Mouse (Mus musculus): ENCODE results near the gene Cct5.
A peak's percentile ranks its signal among the peaks of the same experiment; 100 is the strongest.

Cct5 gene

DNA sequence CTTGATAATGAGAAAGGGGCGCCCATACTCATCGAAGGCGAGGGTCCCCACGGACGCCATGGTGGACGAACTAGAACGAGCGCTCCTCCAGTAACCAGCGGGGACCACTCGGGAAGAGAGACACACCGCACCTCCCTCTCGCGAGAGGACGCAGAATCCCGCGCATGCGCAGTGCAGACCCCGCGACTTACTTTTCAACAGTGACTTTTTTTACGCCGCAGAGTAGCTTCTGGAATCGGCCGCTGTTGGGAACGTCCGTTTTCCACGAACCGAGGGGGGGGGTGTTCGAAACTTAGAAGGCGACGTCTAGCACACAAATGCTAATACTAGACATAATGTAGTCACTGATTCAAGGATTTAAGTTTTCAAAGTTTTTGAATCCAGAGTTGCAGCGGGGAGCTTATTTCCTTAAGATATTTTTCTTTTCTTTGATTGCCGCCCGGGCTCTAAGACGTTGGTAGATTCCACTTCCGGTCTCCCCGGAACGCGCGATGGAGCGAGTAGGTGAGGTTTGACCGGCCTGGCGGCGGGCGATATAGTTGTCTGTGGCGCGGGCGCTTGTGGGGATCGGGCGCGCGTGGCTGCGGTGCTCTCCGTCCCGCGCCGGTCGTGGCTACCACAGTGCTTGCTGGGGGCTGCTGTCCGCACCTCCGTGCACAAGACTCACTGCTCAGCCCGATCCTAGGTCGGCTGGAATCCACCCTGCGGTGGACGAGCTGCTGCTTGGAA, at the start of gene Cct5, which contains the start of gene Fam173b:
TSS of gene Cct5 (minus strand) at position 159 of the 729 bp plus-strand sequence.
TSS of gene Fam173b (plus strand) at position 207 of the 729 bp plus-strand sequence.
- peak; percentile 97 to 99 for DNase-seq (ENCODE audit: low spot score in 2 of 2)

DNA sequence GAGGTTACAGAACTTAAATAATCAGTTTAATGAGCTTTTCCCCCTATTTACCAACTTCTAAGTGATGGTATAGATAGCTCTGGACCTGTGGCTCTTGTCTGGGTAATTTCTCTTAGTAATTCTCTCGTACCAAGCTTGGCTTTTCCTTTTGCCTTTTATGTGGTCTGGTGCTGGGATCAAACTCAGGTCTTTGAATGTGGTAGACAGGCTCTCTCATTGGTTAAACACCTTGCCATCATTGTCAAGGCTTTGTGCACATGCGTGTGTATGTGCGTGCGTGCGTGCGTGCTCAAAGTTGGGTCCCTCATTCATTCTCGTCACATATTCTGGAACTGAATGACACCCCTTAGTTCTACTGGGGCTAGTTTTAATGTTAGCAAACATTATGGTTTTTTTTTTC, 49.2 kb upstream of the Cct5 start:
- DNase-seq (ENCODE audit: low spot score in 2 of 2), result no peak

DNA sequence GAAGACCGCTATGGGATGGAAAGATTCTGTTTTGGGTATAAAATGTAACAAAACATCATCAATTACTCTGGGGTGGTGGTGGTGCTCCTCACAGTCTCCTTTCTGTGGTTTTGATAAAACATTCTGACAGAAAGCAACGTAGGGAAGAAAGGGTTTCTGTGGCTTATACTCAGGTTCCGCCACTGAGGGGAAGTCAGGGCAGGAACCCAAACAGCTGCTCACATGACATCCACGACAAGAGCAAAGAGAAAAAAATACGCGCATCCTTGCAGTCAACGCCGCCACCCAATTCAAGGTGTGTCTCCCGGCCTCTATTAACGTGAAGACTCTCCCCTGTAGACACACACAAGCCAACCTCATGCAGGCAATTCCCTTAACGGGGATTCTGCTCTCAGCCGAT, 48.1 kb upstream of the Cct5 start:
- DNase-seq (ENCODE audit: low spot score in 2 of 2), result no peak

DNA sequence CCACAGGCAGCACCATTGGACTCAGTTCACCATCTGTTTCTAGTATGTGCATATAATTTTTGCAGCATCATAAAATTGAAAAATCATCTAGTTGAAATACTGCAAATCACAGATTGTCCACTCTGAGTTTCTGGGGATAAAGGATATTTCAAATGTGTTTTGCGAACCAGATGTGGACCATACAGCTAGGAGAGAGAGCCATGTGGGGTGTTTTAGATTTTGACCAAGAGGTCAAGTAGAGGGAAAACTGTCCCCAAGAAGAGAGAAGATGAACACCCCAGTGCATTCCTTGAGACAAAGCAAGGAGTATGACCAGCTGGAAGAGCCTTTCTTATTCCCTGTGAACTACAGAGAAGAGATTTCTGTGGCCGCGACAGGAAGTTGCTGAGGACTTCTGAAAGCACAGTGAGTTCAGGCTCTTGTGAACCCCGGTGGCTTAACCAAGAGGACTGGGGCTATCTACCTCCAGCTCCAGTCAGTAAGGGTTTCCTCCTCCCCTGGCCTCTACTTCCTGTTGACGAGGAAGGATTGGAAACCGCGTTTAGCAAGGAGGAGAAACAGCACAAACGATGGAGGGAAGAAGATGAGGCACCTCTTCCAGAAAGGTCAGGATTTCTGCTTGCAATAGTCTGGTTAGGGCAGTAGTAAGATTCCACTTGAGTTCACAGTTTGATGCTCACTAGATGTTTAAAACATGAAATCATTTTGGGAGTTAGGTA, 46.4 kb upstream of the Cct5 start:
- DNase-seq (ENCODE audit: low spot score in 2 of 2), result no peak

DNA sequence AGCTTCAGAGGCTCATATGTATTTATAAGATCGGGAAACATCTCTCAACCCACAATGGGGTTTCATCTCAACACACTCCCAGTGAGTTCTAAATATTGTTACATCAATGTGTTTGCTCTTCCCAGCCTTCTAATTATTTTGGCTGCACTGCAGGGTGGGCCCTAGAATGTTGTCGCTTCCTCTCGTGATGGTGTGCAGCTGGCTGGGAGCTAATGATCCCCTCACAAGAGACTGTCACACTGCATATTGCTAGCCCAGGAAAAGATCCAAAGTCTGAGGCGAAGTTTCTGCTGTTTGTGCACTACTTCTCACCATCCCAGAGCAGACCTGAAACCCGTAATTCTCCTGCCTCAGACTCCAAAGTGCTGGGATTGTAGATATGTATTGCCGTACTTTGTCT, 45.6 kb upstream of the Cct5 start:
- DNase-seq (ENCODE audit: low spot score in 2 of 2), result no peak

DNA sequence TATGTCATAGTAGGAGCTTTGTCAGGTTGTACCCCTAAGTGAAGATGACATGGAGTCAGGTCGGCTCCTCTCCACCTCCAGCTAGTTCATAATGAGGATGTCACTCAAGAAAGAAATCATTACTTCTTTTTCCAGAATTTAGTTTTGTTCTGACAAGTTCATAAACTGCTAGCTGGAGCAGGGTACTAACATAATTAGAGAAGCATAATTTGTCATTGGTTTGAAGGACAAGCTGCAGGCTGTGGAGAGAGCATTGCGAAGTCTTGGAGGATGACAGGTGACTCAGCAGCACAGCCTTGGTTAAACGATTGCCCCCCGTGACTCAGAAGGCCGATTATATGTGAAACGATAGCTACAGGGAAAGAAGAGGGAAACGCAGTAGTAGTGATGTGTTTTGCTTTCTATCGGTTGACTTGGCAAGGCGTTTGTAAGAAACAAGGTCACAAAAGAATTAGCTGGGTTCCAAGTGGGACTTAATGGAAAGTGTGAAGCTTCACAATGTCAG, 34.5 kb upstream of the Cct5 start:
- DNase-seq (ENCODE audit: low spot score in 2 of 2), result no peak

DNA sequence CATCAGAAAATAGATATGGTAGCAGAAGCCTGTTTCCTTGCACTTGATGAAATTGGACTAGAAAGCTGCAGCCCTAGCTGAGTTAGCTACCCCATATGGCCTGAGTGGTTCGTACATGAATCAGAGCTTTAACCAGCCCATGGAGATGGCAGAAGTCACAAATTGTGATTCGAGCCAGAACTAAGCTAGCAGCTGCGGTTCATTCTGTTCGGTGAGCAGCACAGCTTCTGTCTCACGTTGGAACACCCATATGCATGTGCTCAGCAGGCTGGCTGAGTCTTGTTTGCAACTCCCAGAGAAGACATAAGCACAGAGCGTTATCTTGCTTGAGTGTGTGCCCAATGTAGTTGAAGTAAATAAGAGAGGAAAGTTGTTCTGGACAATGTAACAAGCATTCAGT, 33.0 kb upstream of the Cct5 start:
- DNase-seq (ENCODE audit: low spot score in 2 of 2), result no peak

DNA sequence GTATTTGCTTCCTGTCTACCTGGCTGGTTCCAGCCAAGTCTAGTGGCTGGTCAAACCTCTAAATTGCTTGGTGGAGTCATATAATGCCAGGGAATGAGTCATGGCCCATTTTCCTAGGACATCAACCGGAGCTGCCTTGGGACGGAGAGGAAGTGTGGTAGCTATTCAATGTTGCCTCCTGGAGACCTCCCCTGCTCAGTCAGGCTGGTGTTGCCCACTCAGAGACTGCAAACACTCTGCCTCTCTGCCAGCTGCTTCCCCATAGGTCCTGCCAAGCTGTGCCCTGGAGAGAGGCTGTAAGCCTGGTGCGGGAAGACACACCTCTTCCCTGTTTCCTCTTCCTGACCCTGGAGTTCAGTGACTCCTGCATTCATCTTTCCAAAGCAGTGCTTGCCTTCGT, 30.9 kb upstream of the Cct5 start:
- DNase-seq (ENCODE audit: low spot score in 2 of 2), result no peak

DNA sequence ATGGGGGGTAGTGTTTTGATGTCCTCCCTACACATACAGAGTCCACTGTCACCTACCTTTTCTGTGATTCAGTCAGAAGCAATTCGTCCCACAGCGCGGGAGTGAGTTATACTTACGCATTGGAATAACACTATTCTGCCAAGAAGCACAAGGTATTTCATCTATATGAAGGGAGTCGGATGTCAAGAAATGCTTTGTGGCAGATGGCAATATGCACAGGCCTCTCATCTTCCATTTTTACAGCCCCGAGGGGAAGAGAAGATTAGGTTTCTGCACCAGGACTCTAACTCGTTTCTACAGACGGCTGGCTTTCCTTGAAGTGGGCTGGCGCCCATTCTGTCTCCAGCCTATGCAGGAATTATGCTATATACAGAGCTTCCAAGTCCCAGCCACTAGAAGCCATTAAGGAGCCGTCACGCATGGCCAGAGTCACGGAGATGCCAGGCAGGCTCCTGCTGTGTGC, 29.8 kb upstream of the Cct5 start:
- DNase-seq (ENCODE audit: low spot score in 2 of 2), result no peak

DNA sequence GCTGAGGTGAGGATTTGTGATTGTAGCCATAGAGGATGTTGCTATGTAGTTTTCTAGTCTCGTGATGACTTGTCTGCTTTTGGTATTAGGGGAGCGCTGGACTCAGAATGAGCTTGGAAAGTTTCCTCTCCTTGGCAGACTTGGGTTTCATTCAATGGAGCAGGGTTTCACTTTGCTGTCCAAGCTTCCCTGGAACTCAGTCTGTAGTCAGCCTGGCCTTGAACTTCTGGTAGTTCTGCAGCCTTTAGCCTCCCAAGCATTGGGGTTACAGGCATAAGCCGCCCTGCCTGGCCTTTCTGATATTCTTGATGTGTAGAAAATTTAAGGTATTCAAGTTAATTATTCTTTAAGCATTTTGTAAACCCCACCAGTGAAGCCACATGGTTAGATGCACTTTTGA, 28.0 kb upstream of the Cct5 start:
- DNase-seq (ENCODE audit: low spot score in 2 of 2), result no peak

DNA sequence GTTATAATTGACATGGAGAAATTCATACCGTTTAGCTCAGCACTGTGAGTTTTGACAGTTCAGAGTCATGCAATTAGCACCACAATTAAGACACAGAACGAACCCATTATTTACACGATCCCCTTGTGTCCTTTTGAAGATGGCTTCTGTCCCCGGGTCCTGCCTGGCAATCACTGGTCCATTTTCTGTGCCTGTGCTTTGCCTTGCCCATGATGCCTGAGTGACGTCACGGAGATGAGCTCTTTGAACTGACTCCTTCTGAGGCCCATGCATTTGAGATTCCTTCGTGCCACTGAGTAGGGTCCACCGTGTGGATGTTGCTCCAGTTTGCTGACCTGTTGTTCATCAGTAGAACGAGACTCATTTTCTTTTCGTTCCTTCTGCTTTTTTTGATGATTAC, 26.6 kb upstream of the Cct5 start:
- no peak for DNase-seq (ENCODE audit: low spot score in 2 of 2)

DNA sequence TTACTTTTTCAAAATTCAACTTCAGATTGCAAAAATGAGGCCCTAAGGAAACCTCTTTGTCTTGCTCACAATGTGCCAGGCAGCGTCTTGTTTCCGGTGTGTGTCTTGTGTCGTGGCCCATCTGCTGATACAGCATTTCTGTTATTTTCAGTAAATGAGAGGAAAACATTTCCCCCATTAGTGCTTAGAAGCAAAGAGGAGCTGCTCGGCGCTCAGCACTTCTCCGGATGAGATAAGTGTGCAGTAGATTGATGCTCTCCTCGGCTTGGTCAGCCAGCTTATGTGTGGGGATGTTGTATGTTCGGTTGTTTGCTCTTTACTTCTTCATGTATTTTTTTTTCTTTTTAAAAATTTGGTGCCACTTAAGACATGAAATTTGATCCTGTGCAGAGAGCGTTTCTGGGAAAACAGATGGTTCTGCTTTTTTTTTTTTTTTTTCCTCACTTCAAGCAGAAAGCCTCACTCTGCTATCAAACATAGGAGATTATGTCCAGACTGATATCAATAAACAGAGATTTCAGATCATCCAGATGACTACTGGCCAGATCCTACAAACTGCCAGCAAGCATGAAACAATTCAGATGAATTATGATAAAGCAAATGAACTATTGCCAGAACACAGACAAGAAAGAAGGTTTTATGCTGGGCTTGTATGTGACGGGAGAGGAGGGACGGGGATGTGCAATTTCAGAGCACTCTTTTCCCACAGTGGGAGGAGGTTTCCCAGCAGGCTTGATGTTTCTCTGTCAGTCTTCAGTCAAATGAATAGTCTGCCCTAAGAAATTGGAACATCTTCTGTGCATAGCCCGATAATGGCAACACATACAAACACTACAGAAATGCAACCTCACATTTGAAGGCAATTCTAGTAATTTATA, 25.9 kb upstream of the Cct5 start:
- DNase-seq (ENCODE audit: low spot score in 2 of 2), result no peak

DNA sequence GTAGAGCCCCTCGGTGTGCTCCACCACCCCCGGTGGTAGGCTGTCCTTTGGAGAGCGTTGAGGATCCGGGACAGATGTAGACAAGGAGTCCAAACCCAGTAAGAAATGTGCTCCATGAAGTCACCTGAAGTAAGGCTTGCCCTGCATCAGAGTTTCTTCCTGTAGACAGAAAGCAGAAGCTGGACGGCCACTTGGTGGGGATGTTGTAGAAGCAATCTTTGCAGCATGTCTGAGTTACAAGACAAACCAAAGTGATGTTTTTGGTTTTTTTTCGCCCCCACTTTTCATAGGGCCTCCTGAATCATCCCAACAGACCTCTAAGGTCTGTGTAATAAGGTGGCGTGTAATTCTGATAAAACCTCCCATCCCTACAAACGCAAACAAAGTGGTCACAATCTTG, 17.9 kb upstream of the Cct5 start:
- DNase-seq (ENCODE audit: low spot score in 2 of 2), result no peak

DNA sequence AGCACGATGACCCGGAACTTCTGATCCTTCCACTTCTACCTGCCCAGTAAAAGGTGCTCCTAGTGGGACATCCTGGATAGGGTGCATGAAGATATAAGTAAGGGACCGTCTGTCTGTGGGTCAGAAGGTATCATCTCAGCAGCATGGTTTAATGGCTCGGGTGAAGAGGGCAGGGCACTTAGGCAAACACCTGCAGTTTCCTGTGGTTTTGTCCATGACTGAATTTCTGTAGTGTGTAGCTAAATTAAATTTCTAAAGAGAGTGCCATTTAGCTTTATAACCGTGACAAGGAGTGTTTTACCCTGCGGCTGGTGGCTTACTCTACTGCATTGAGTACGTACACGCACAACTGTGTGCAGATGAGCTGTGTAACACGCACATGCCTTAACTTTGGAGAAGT, 15.7 kb upstream of the Cct5 start:
- DNase-seq (ENCODE audit: low spot score in 2 of 2), result no peak

DNA sequence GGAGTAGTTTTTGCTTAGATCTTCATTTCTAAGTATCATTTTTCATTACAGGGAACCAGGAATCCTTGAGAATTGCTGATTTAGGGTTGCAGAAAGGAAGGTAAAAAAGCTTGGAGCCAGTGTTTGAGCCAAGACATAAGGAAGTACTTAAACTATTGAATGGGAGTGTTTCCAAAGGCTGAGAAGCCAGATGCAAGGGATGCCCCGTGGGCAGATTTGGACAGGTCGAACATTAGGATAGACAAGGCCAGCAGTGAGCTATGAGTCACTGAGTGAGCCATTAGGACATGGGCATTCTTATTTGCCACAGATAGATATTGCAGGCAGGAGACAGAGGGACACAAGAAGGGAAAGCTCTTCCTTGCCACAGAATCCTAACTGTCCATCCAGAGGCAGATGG, 13.1 kb upstream of the Cct5 start:
- DNase-seq (ENCODE audit: low spot score in 2 of 2), result no peak

DNA sequence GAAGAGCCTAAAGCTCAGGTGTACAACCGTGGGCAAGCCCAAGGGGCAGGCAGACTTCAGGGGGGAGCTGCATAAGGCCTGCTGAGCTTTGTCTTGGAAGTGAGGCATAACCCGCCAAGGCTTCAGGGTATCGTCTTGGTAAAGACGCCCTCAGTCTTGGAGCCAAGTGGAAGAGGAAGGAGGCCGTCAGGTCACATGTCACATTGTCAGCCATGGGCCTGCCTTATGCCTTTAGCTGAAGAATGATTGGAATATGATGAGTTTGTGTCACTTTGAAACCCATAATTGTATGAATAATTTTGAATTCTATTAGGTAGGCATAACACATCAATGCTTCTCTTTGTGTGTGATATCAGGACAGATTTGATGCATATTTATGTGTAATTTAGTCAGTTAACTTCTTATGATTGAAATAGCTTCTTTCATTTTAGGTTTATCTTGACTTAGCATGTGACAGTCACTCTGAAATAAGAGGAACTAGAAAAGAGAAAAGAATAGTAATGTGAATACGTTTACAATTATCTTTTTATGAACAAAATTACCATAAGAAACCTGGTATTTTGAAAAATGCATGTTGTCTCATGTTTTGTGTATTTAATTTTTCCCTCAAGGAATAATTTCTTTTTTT, 12.3 kb upstream of the Cct5 start:
- no peak for DNase-seq (ENCODE audit: low spot score in 2 of 2)

DNA sequence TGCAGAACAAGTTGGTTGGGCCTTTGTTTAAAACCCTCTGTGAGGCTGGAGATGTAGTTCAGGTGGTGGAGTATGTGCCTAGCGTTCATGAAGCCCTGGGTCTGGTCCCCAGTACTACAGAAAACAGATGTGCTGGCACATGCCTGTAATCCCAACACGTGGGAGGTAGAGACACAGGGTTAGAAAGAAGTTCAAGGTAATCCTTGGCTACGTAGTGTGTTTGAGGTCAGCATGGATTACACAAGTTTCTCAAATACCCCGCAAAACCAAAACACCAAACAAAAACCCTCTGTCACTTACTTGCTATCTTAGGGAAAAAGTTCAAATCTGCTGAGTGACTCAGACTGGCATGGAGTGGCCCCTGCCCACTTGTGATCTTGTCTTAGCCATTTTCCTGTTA, 10.4 kb upstream of the Cct5 start:
- DNase-seq (ENCODE audit: low spot score in 2 of 2), result no peak

DNA sequence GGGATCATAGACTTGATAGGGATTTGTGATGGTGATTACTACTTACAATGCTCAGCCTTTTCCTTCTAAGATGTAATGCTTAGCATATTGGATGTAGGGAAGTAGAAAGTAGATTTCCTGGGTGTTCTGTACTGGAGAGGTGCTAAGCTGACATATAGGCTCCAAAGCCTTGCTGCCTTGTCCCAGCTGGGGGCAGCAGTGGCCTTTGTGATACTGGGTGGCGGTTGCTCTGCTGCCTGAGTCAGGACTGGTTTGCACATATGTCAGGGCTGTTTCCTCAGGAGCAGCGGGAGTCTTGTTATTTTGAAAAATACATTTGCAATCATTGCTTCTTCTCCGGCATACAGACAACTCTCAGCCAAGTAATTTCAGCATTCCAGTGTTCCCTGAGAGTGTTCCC, 9.4 kb upstream of the Cct5 start:
- DNase-seq (ENCODE audit: low spot score in 2 of 2), result no peak

DNA sequence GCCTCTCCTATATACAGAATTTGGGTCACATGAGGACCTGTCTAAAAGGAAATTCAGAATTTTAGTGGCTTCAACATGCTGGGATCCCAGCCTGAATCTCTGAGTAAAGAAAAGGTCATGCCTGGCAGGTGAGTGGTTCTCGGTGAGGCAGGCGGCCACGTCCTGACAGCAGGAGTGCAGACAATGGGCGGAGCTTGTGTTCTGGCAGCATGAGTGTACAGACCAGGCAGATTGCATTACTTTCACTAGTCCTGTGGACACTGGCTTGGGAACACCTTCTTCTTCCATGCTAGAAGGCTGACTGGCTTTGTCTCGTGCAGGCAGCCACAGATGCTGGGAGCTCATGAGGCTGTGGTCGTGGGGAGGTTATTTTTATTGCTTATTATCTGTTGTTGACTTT, 5.2 kb upstream of the Cct5 start:
- DNase-seq (ENCODE audit: low spot score in 2 of 2), result no peak

DNA sequence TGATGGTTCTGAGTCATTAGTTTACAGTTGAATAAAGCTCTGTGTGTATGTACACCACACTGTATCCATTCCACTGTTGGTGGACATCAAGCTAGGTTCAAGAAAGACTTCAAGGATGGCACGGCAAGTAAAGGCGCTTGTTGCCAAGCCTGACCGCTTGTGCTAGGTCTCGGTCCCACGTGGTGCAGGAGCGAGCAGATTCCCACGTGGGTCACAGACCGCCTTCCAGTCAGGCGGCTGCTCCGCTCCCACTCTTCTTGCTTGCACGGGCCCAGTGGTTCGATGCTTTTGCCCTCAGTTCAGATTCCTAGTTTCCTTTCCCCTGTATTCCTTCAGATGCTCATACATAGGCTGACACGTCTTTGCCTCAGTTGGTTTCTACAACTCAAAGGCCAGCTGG, 1.5 kb upstream of the Cct5 start:
- DNase-seq (ENCODE audit: low spot score in 2 of 2), result no peak

DNA sequence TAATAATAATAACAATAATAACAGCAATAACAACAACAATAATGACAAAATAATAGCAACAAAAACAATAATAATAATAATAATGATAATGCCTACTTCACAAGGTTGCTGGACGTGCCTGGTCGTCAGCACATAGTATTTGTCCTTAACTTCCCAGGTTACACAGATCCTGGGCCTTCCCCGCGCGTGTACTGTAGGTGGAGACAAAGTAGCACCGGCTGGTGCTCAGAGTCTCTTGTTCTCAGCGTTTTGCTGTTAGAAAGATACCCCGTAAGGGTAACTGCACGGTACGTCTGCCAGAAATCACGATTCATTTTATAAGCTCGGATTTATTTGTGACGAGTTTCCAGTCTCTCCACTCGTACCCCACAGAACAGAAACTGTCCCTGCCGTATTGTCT, 822 bp upstream of the Cct5 start:
- DNase-seq (ENCODE audit: low spot score in 2 of 2), result peak; percentile 25 to 30

DNA sequence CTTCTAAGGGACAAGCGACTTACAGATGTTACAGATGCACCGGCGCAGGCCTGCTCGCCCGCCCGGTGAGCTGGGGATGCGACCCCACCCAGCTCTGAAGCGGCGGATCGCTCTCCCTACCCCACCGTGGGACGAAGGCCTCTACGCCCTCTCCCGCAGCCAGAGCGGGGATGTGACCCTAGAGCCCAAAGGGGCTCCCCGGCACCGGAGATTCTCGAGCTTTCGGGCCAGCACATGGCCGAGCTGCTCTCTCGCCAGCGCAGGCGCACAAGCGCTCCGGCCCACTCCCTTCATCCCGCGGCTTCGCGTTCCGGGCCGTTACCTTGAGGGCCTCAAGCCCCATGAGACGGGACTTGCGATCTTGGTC, 342 bp downstream of the Cct5 start:
- no peak for DNase-seq (ENCODE audit: low spot score in 2 of 2)

Measured in heart, adult 9 months (tissue).